Mouse (Mus musculus) ovary, postnatal 36 days (tissue): ENCODE results near the gene Grpr.

ENCODE experiments used
- DNase-seq: peaks from one replicate; pipeline ENCODE4 v3.0.0; 2022; ENCODE audit warnings: low spot score, mixed read lengths

Grpr gene

DNA sequence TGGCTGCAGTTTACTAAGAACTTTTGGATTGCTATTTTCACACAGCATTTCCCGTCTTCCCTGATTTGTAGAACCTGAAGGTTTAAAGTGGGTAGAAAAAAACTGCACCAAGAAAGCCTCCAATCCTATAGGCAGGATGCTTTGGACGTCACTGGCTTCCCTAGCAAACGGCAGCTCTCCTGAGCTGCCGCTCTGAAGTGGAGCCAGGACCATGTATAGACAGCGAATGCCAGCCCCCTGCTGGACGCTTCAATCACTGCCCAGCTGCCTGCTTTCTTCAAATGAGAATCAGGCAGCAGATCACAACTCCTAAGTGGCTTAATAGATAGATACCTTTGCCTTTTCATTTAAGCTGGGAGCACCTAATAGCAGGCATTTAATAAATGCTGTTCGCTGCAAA, at the start of gene Grpr:
Gene Grpr, minus strand, starts transcription at position 12 of the 400 bp plus-strand sequence.
- peak; percentile 40 for DNase-seq

GRCm38 (mm10) chrX:163560521-163560920, 11.0 kb upstream of the Grpr start:
- DNase-seq: no peak

DNA sequence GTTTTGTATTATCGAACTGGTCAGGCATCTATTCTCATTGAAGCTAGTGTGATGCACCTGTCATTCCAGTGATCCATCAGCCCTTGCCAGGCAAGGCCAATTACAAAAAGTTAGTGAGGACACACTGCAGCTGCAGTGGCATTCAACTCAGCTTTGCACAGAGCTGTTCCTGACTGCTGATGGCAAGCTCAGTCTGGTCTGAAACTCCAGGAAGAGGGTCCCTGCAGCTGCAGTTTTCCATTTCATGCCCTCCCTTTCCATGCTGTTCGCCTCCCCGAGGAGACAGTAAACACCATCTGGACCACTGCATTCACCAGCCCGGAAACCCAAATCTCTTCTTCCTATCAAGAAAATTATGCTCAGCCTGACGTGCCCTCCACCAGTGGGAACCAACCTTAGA, 2.4 kb downstream of the Grpr start:
- DNase-seq: no peak

DNA sequence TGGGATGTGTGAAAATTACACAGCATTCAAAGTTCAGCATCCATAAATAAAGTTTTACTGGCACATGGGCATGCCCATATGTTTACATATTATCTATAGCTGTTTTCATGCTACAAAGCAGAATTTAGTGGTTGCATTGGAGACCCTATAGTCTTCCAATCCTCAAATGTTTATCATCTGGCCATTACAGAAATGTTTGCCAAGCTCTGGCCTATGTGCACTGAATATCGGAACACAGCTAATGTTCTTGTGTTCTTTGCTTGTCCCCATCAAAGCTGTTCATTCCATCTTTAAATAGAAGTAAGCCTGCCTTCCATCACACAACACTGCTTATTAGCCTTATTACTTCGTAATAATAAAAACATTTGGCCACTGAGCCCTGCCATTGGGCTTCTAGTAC, 16.6 kb downstream of the Grpr start:
- no peak for DNase-seq

GRCm38 (mm10) chrX:163518963-163519541, 30.4 kb downstream of the Grpr start:
- no peak for DNase-seq

GRCm38 (mm10) chrX:163511766-163512165, 37.7 kb downstream of the Grpr start:
- DNase-seq: no peak

DNA sequence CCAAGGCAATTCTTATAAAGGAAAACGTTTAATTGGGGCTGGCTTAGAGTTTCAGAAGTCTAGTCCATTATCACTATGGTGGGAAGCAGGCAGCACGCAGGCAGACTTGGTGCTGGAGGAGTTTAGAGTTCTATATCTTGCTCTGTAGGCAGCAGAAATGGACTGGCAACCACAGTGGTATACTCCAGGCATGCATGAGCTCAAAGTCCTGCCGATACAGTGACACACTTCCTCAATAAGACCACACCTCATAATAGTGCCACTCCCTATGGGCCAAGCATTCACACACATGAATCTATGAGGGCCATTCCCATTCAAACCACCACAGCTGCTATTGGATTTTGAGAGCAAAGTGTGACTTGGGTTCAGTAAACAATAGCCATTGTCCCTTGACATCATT, 47.4 kb downstream of the Grpr start:
- DNase-seq: no peak
